In the genomic region with DNA sequence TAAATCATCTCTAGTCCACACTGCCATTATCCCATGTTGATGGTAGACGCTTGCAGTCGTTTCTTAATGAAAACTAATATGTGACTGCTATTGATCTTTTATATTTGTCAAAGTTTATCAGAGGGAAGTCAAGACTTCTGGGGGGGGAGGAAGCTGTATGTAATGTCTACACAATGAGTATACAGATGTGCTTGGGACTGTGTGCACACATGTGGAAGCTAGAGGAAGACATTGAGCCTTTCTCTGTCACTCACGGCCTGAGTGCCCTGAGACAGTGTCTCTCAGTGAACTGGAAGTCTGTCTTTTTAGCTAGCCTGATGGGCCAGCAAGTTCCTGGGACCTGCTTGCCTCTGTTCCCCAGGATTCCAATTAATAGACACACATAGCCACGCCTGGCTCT, we compare ENCODE assay signal across 20 mouse cellular contexts.
"Had no signal": no experiment of that assay in that cellular context is flagged by ENCODE, and none has a peak within 500 bp of the region (broad histone marks: within the 10 kb centered on the region; RNA-seq: fewer than 3 reads in every experiment).

No protein-coding gene starts in this region.

- H3K9me3 ChIP-seq: limb, embryonic 12.5 days; limb, embryonic 15.5 days; neural tube, embryonic 12.5 days; neural tube, embryonic 15.5 days had no signal

- H3K9ac ChIP-seq: limb, embryonic 12.5 days; limb, embryonic 15.5 days; liver, embryonic 14.5 days; liver, postnatal 0 days; neural tube, embryonic 12.5 days; neural tube, embryonic 15.5 days had no signal

- DNase-seq: kidney, adult 18-20 months; kidney, adult 9 months; kidney, postnatal 14 days; kidney, postnatal 4 days; left cerebral cortex, postnatal 4 days; liver, postnatal 0 days; midbrain, embryonic 14.5 days; right cerebral cortex, adult 18-20 months; right cerebral cortex, postnatal 14 days; right cerebral cortex, postnatal 4 days; thymus, adult 18-20 months; thymus, postnatal 4 days had no signal

- H3K36me3 ChIP-seq: limb, embryonic 12.5 days; limb, embryonic 15.5 days; neural tube, embryonic 12.5 days; neural tube, embryonic 15.5 days had no signal

- H3K4me3 ChIP-seq: limb, embryonic 12.5 days; limb, embryonic 15.5 days; neural tube, embryonic 12.5 days; neural tube, embryonic 15.5 days had no signal

- H3K27ac ChIP-seq: limb, embryonic 12.5 days; limb, embryonic 15.5 days; liver, embryonic 14.5 days; neural tube, embryonic 12.5 days; neural tube, embryonic 15.5 days had no signal

- H3K27me3 ChIP-seq: limb, embryonic 12.5 days; limb, embryonic 15.5 days; neural tube, embryonic 12.5 days; neural tube, embryonic 15.5 days had no signal

- H3K4me1 ChIP-seq: limb, embryonic 12.5 days; neural tube, embryonic 12.5 days; neural tube, embryonic 15.5 days had no signal

- ATAC-seq: intestine, embryonic 16.5 days; liver, postnatal 0 days had no signal

- H3K4me2 ChIP-seq: limb, embryonic 12.5 days; limb, embryonic 15.5 days; liver, embryonic 11.5 days; midbrain, embryonic 11.5 days; neural tube, embryonic 12.5 days; neural tube, embryonic 15.5 days had no signal
